Mouse (Mus musculus) cerebellum, postnatal 10 days (tissue): ENCODE measurements around the gene Opa3.

Experiments used
- DNase-seq, 2 experiments: peaks; one replicate each; pipeline ENCODE4 v3.0.0; 2021; ENCODE audit warnings: mixed read lengths in 2 of 2

The Opa3 gene

DNA sequence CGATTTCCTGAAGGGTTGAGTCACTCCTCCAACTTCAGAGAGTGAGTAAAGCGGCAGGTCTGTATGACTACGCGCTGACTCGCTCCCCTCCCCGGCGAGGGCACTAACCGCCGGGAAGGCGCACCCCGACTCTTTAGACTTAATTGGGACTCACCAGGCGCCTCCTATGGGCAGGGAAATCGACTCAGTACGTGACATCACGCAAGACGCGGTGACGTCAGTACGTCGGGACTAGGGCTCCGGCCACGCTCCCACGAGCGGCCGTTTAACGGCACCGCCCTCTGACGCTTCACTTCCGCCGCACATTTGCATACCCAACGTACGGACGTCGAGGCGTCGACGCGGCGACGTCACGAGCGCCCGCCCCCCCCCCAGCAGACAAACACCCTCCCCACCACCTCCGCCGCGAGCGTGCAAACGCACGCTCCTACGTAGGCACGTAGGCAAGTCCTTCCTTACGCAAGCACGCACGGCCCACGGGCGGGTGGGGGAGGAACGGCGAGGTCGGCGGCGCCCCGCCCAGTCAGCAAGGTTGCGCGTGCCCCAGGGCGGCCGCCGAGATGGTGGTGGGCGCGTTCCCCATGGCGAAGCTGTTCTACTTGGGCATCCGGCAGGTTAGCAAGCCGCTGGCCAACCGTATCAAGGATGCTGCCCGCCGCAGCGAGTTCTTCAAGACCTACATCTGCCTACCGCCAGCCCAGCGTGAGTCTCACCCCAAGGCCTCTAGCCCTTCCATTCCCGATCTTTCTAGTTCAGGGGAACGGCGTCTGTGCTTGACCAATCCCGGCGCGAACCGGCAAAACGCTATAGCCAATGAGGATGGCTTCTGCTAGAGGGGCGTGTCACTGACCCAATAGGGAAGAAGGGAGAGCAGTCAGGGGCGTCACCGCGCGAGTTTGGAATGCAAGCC lies at the start of gene Opa3:
TSS of gene Opa3 (plus strand) at position 452 of the 910 bp plus-strand sequence.
- peak; percentile 99 for DNase-seq

- DNase-seq: peak; percentile 90 to 93
These were observed 49.6 kb upstream of the Opa3 start for GRCm38 (mm10) chr7:19178443-19179092.

GRCm38 (mm10) chr7:19179173-19179572 lies 49.0 kb upstream of the Opa3 start:
- DNase-seq: peak; percentile 72 to 75

DNA sequence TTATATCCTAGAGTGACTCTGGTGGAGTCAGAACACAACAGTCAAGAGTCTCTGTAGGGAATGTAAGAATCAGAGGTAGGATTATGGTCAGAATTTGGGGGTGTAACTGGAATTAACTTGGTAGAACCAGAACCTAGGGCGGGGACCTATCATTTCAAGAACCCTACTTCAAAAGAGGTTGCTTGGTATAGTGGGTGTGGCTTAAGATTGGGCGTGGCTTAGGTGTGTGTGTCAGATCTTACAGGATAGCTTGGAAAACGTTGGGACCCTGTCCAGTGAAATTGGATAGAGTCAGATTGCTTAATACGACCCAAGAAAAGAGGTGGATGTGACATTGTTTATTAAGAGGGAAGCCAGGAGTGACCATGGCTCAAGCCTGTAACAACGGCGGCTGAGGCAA lies 48.2 kb upstream of the Opa3 start:
- DNase-seq: no peak

GRCm38 (mm10) chr7:19180862-19181429 lies 47.2 kb upstream of the Opa3 start:
- DNase-seq: peak in 1 of 2 experiments; percentile 39

DNA sequence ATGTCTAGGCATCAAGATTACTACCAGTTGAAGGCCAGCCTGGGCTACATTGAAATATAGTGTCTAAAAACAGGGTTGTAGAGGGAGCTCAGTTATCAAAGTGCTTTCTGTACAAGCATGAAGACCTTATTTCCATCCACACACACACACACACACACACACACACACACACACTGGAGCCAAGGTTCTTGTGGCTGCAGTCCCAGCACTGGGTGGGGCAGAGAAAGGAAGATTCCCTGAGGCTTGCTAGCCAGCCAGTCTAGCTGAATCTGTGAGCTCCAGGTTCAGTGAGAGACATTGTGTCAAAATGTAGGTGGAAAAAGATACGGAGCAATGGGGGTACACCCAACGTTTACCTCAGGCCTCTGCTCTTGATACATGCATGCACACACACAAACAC lies 43.9 kb upstream of the Opa3 start:
- DNase-seq: no peak

- DNase-seq: peak; percentile 53 to 55
These were observed 43.4 kb upstream of the Opa3 start for GRCm38 (mm10) chr7:19184758-19185157.

DNA sequence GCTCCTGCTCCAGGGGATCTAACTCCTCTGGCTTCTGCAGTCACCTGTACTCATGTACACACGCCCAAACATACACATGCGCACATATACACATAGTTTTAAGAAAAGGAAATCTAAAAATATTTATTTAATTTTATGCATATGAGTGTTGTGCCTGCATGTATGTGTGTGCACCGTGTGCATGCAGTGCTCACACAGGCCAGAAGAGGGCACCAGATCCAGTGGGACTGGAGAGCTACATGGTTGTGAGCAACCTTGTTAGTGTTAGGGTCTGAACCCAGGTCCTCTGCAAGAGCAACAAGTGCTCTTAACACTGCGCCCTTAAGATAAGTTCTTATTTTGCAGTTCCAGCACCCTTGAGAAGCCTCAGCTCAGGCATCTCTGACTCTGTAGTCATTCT lies 33.5 kb upstream of the Opa3 start:
- DNase-seq: no peak

- DNase-seq: peak; percentile 49 to 67
These were observed 31.5 kb upstream of the Opa3 start for GRCm38 (mm10) chr7:19196676-19197075.

DNA sequence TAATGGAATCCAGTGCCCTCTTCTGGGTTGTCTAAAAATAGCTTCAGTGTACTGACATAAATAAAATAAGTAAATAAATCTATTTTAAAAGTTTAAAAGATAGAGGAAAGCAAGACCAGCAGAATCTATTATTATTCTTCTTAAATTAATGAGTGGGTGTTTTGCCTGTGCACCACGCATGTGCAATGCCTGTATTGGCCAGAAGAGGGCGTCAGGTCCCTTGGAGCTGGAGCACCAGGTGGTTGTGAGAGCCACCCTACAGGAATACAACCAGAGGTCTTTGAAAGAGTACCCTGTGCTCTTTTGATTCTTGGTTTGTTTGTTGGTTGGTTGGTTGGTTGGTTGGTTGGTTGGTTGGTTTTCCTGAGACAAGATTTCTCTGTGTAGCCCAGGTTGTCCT lies 30.1 kb upstream of the Opa3 start:
- peak in 1 of 2 experiments; percentile 52 for DNase-seq

- no peak for DNase-seq
These were observed 26.5 kb upstream of the Opa3 start for GRCm38 (mm10) chr7:19201660-19202059.

GRCm38 (mm10) chr7:19202065-19202850 lies 25.9 kb upstream of the Opa3 start:
- DNase-seq: no peak

GRCm38 (mm10) chr7:19208201-19208910 lies 19.8 kb upstream of the Opa3 start:
- DNase-seq: no peak

- peak; percentile 81 to 87 for DNase-seq
These were observed 19.1 kb upstream of the Opa3 start for GRCm38 (mm10) chr7:19208944-19209472.

- DNase-seq: no peak
These were observed 18.6 kb upstream of the Opa3 start for GRCm38 (mm10) chr7:19209494-19209893.

DNA sequence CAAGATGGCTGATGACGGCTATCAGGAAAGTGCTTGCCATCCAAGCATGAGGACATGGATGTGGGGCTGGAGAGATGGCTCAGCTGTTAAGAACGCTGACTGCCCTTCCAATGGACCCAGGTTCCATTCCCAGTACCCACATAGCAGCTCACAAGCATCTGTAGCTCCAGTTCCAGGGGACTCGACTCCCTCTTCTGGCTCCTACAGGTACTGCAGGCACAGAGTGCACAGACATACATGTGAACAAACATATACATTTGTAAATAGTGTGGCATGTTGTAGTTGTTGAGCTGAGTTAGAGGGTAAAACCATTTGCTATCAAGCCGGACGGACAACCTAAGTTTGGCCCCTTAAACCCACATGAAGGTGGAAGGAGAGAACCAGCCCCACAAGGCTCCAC lies 18.1 kb upstream of the Opa3 start:
- no peak for DNase-seq

GRCm38 (mm10) chr7:19211041-19211675 lies 17.0 kb upstream of the Opa3 start:
- no peak for DNase-seq

- peak; percentile 36 to 54 for DNase-seq
These were observed 16.0 kb upstream of the Opa3 start, which contains the start of gene Gpr4 for GRCm38 (mm10) chr7:19211996-19212755. Gpr4 (plus strand) TSS chr7:19212538.

- DNase-seq: no peak
These were observed 14.7 kb upstream of the Opa3 start for GRCm38 (mm10) chr7:19213385-19213784.

- no peak for DNase-seq
These were observed 13.8 kb upstream of the Opa3 start for GRCm38 (mm10) chr7:19214369-19214768.

GRCm38 (mm10) chr7:19214940-19215339 lies 13.2 kb upstream of the Opa3 start:
- DNase-seq: no peak
